Mouse (Mus musculus): ENCODE measurements around the gene Usp22. TPM values are rescaled to one million over a fixed set of nuclear protein-coding genes. Genes with fewer than 3 reads are reported as not detected.
A peak's percentile ranks its signal among the peaks of the same experiment; 100 is the strongest.
"Not testable (repeated sequence)": the region's sequence is repeated elsewhere in the genome, so short reads cannot be mapped to it uniquely, and the experiment has no call there.

The Usp22 gene
- total RNA-seq, 2 experiments from 2014 or later: 55.1 to 57.6 TPM

- intact Hi-C loops (cut with DNase I): loop anchor here (1.0 to 10.0 kb wide), 5 partner anchors 38 to 312 kb away; partner anchors contain the start of gene B9d1
Observed at GRCm38 (mm10) chr11:61192779-61193178, 17.9 kb upstream of the Usp22 start.

GRCm38 (mm10) chr11:61192123-61192522 is 17.3 kb upstream of the Usp22 start:
- intact Hi-C loops (cut with DNase I): loop anchor here (2.0 to 10.0 kb wide), 3 partner anchors 39 to 313 kb away; partner anchors contain the start of gene B9d1
- not testable (repeated sequence) for DNase-seq

More at GRCm38 (mm10) chr11:61192779-61193178, 17.9 kb upstream of the Usp22 start:
- no peak for DNase-seq

- DNase-seq: no peak
- intact Hi-C loops (cut with DNase I): loop anchor here (5.0 to 10.0 kb wide), 2 partner anchors 147 to 314 kb away; partner anchors contain the start of gene B9d1
Observed at GRCm38 (mm10) chr11:61190776-61191175, 15.9 kb upstream of the Usp22 start.

GRCm38 (mm10) chr11:61183820-61184219 is 9.0 kb upstream of the Usp22 start:
- DNase-seq: no peak
- intact Hi-C loops (cut with DNase I): no loop called here

- DNase-seq: no peak
- intact Hi-C loops (cut with DNase I): no loop called here
Observed at GRCm38 (mm10) chr11:61181624-61182023, 6.8 kb upstream of the Usp22 start.

- intact Hi-C loops (cut with DNase I): no loop called here
Observed at GRCm38 (mm10) chr11:61180361-61180760, 5.5 kb upstream of the Usp22 start.

GRCm38 (mm10) chr11:61176321-61176720 is 1.5 kb upstream of the Usp22 start:
- no peak for DNase-seq
- intact Hi-C loops (cut with DNase I): no loop called here

More at GRCm38 (mm10) chr11:61180361-61180760, 5.5 kb upstream of the Usp22 start:
- no peak for DNase-seq

GRCm38 (mm10) chr11:61175778-61176177 is 923 bp upstream of the Usp22 start:
- no peak for DNase-seq
- intact Hi-C loops (cut with DNase I): no loop called here

- DNase-seq: no peak
- intact Hi-C loops (cut with DNase I): no loop called here
Observed at GRCm38 (mm10) chr11:61174291-61174820, 499 bp downstream of the Usp22 start.

- intact Hi-C loops (cut with DNase I); DNase-seq: not testable (repeated sequence)
Observed at GRCm38 (mm10) chr11:61173477-61173876, 1.4 kb downstream of the Usp22 start.

- DNase-seq: no peak
- intact Hi-C loops (cut with DNase I): no loop called here
Observed at GRCm38 (mm10) chr11:61170184-61170583, 4.7 kb downstream of the Usp22 start.

GRCm38 (mm10) chr11:61164881-61165280 is 10.0 kb downstream of the Usp22 start:
- no peak for DNase-seq
- intact Hi-C loops (cut with DNase I): no loop called here

- intact Hi-C loops (cut with DNase I): no loop called here
- no peak for DNase-seq
Observed at GRCm38 (mm10) chr11:61164366-61164765, 10.5 kb downstream of the Usp22 start.

- DNase-seq: no peak
- intact Hi-C loops (cut with DNase I): no loop called here
Observed at GRCm38 (mm10) chr11:61163341-61163740, 11.5 kb downstream of the Usp22 start.

GRCm38 (mm10) chr11:61162776-61163175 is 12.1 kb downstream of the Usp22 start:
- intact Hi-C loops (cut with DNase I): no loop called here

GRCm38 (mm10) chr11:61161121-61161520 is 13.7 kb downstream of the Usp22 start:
- intact Hi-C loops (cut with DNase I): no loop called here
- no peak for DNase-seq

More at GRCm38 (mm10) chr11:61162776-61163175, 12.1 kb downstream of the Usp22 start:
- no peak for DNase-seq

GRCm38 (mm10) chr11:61159796-61160732 is 14.8 kb downstream of the Usp22 start:
- intact Hi-C loops (cut with DNase I): no loop called here

GRCm38 (mm10) chr11:61158141-61158540 is 16.7 kb downstream of the Usp22 start:
- intact Hi-C loops (cut with DNase I): no loop called here
- no peak for DNase-seq

More at GRCm38 (mm10) chr11:61159796-61160732, 14.8 kb downstream of the Usp22 start:
- no peak for DNase-seq

- intact Hi-C loops (cut with DNase I): loop anchor here (1.0 kb wide), 1 partner anchor 51 kb away; no protein-coding TSS in a partner anchor
- DNase-seq: peak; percentile 58 to 75
Observed at GRCm38 (mm10) chr11:61155727-61156126, 19.1 kb downstream of the Usp22 start.

- no peak for DNase-seq
- intact Hi-C loops (cut with DNase I): no loop called here
Observed at GRCm38 (mm10) chr11:61150233-61151001, 24.4 kb downstream of the Usp22 start.

- DNase-seq: peak; percentile 24 to 49
- intact Hi-C loops (cut with DNase I): no loop called here
Observed at GRCm38 (mm10) chr11:61147300-61147683, 27.6 kb downstream of the Usp22 start.
